Mouse (Mus musculus) midbrain, embryonic 15.5 days (tissue): ENCODE measurements at regions not wholly inside any gene's neighbourhood (a gene's known extent, or its start where the extent isn't known, plus 50 kb on each side); places are given as distances from the start of the nearest gene placed in this dataset.

Experiments
- ATAC-seq: fragments of 200-750 bp; cut with Nextera tagmentation; replicated peaks from 2 replicates; pipeline ENCODE4 v1.8.0; 2017; ENCODE audit warnings: moderate TSS enrichment
- H3K27ac ChIP-seq: fragments of 300-500 bp; sonication (generic); 2 replicates; pipeline ENCODE4 v1.5.1; 2015; ENCODE audit warnings: mild to moderate bottlenecking, inconsistent platforms
- H3K27me3 ChIP-seq: fragments of 300-500 bp; sonication (generic); replicated peaks from 2 replicates; pipeline ENCODE4 v1.6.1; 2015; ENCODE audit warnings: inconsistent platforms
- H3K36me3 ChIP-seq: fragments of 300-500 bp; sonication (generic); replicated peaks from 2 replicates; pipeline ENCODE4 v1.6.1; 2015; ENCODE audit warnings: inconsistent platforms
- H3K4me1 ChIP-seq: fragments of 300-500 bp; sonication (generic); 2 replicates; pipeline ENCODE4 v1.6.1; 2015; ENCODE audit warnings: inconsistent platforms
- H3K4me2 ChIP-seq: fragments of 300-500 bp; sonication (generic); 2 replicates; pipeline ENCODE4 v1.6.1; 2015; ENCODE audit warnings: inconsistent platforms, mild to moderate bottlenecking, moderate library complexity
- H3K4me3 ChIP-seq: fragments of 300-500 bp; sonication (generic); 2 replicates; pipeline ENCODE4 v1.5.1; 2015; ENCODE audit warnings: mild to moderate bottlenecking, inconsistent platforms
- H3K9ac ChIP-seq: fragments of 300-500 bp; sonication (generic); 2 replicates; pipeline ENCODE4 v1.6.1; 2015; ENCODE audit warnings: mild to moderate bottlenecking, inconsistent platforms
- H3K9me3 ChIP-seq: fragments of 300-500 bp; sonication (generic); 2 replicates; pipeline ENCODE4 v1.6.1; 2016; ENCODE audit warnings: inconsistent platforms
- WGBS: fragments of 180-500 bp; shearing (Covaris S2); methylation state at CpG from one replicate; pipeline ENCODE4 v1.1.7; 2015; ENCODE audit warnings: mixed read lengths; 5-methylcytosine and 5-hydroxymethylcytosine counted together

GRCm38 (mm10) chr1:19881193-19881592, 672.5 kb downstream of the Tfap2b start:
- Histone ChIP-seq H3K27ac (no peak overlapping the region), H3K4me2 (peak overlapping the region; percentile 33; the same call in 1 of the 2 replicates), H3K36me3 (no peaks in the 10 kb centered on the region), H3K4me3 (no peak overlapping the region; the same call in 1 of the 2 replicates), H3K4me1 (0 out of 2 replicates have a peak, but pooled peaks cover 4% of the 10 kb centered on the region), H3K9me3 (no peaks in the 10 kb centered on the region), H3K27me3 (no peaks in the 10 kb centered on the region), H3K9ac (no peak overlapping the region)
- 43% methylated on average over 8 of the region's 8 CpGs for WGBS
- ATAC-seq, result peak; percentile 58; the same call in 1 of the 2 replicates

DNA sequence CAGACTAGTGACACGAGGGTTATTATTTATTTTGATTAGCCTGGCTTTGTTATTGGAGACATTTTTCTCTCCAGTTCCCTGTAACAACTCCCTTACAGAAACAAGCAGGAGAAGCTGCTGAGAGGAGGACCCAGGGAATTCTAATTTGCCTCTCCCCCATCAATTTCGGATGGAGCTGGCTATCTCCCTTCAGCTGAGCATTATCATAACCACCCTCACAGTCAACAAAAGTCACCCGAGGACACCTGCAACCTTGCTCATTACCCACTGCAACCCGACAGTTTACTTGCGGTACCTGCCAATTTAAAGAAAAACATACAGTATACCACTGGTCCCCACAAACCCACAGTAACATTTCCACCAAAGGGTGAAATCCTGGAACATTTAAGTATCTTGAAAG, 690.7 kb downstream of the Tfap2b start:
- Histone ChIP-seq H3K27me3 (no peaks in the 10 kb centered on the region), H3K4me3 (no peak overlapping the region), H3K36me3 (no peaks in the 10 kb centered on the region), H3K9ac (no peak overlapping the region), H3K4me1 (peaks cover 15% of the 10 kb centered on the region), H3K4me2 (no peak overlapping the region), H3K27ac (peak overlapping the region; percentile 62), H3K9me3 (no peaks in the 10 kb centered on the region)
- 21% methylated on average over 5 of the region's 5 CpGs for WGBS
- ATAC-seq, result peak; percentile 74

DNA sequence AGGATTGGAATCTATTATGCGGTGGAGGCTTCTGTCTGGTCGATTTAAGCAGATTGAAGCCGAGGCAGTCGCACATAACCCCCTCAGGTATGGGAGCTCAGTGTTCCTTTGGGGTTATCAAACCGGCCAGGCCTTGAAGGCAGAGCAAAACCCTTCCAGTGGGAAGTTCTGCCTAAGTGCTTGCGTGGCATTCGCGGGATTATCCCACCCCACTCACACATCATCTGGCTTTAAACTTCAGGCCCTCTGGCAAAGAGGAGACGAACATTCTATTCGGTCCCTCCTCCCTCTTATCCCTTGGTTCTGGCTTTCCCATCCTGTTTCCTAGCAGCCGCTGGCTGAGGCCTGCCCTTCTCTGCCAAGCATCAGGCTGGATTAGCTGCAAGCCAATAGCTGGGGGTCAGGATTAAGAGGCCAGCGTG, 691.2 kb downstream of the Tfap2b start:
- H3K4me1 ChIP-seq, result peaks cover 15% of the 10 kb centered on the region
- no peaks in the 10 kb centered on the region for H3K27me3 ChIP-seq
- 6% methylated on average over 12 of the region's 12 CpGs for WGBS
- peak overlapping the region; percentile 62 for H3K27ac ChIP-seq
- no peak overlapping the region for H3K9ac ChIP-seq
- no peak overlapping the region for H3K4me3 ChIP-seq
- no peaks in the 10 kb centered on the region for H3K36me3 ChIP-seq
- ATAC-seq, result peak; percentile 92
- no peak overlapping the region for H3K4me2 ChIP-seq
- H3K9me3 ChIP-seq, result no peaks in the 10 kb centered on the region

DNA sequence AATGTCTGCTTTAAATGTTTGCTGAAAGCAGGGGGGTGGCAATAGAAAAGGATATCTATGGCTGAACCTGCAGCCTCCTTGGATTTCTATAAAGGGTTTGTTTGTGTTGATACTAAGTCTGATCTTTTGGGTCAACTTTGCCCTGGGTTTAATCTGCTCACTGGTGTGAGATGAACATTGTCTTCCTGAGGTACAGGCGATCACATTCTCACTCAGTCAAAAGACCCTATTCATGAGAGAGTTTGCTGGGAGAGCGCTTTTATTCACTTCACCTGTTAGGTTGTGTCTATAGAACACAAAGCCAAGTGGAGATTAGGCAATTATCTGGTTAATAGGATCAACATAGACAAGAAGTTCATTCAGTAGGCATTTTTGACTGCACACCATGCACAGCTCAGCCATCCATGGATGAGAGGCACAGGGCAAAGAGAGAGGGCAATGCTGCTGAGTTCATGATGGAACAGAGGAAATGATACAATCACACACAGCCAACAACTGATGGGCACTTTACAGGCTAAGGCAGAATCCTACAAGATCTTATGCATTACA, 692.3 kb downstream of the Tfap2b start:
- 21% methylated on average over 2 of the region's 2 CpGs for WGBS
- 0 out of 2 replicates have a peak overlapping the region, but pooled peaks have one; percentile 9 for H3K27ac ChIP-seq
- H3K9ac ChIP-seq, result no peak overlapping the region
- no peaks in the 10 kb centered on the region for H3K9me3 ChIP-seq
- no peaks in the 10 kb centered on the region for H3K27me3 ChIP-seq
- no peak overlapping the region for H3K4me2 ChIP-seq
- peak; percentile 41; the same call in 1 of the 2 replicates for ATAC-seq
- no peaks in the 10 kb centered on the region for H3K36me3 ChIP-seq
- no peak overlapping the region for H3K4me3 ChIP-seq
- H3K4me1 ChIP-seq, result peaks cover 15% of the 10 kb centered on the region

- no peaks in the 10 kb centered on the region for H3K36me3 ChIP-seq
- H3K9me3 ChIP-seq, result no peaks in the 10 kb centered on the region
- H3K4me1 ChIP-seq, result no peaks in the 10 kb centered on the region
- H3K4me2 ChIP-seq, result no peak overlapping the region
- H3K9ac ChIP-seq, result no peak overlapping the region
- H3K4me3 ChIP-seq, result no peak overlapping the region
- ATAC-seq, result no peak; the same call in 1 of the 2 replicates
- no peaks in the 10 kb centered on the region; the same call in 1 of the 2 replicates for H3K27me3 ChIP-seq
- H3K27ac ChIP-seq, result no peak overlapping the region
- 19% methylated on average over 2 of the region's 2 CpGs for WGBS
These were observed 703.6 kb downstream of the Tfap2b start for GRCm38 (mm10) chr1:19912194-19912846.

GRCm38 (mm10) chr1:19918762-19919161, 699.1 kb downstream of the Pkhd1 start:
- 87% methylated on average over 4 of the region's 4 CpGs for WGBS
- Histone ChIP-seq H3K27ac (no peak overlapping the region), H3K4me3 (no peak overlapping the region), H3K4me2 (no peak overlapping the region), H3K9me3 (no peaks in the 10 kb centered on the region), H3K36me3 (no peaks in the 10 kb centered on the region), H3K9ac (no peak overlapping the region), H3K27me3 (no peaks in the 10 kb centered on the region; the same call in 1 of the 2 replicates), H3K4me1 (no peaks in the 10 kb centered on the region)
- no peak for ATAC-seq

- no peak overlapping the region for H3K4me3 ChIP-seq
- ATAC-seq, result no peak
- no peaks in the 10 kb centered on the region for H3K9me3 ChIP-seq
- WGBS, result 87% methylated on average over 1 of the region's 1 CpGs
- H3K9ac ChIP-seq, result no peak overlapping the region
- H3K4me1 ChIP-seq, result no peaks in the 10 kb centered on the region
- H3K27me3 ChIP-seq, result no peaks in the 10 kb centered on the region; the same call in 1 of the 2 replicates
- H3K36me3 ChIP-seq, result no peaks in the 10 kb centered on the region
- H3K27ac ChIP-seq, result no peak overlapping the region
- no peak overlapping the region for H3K4me2 ChIP-seq
These were observed 690.7 kb downstream of the Pkhd1 start for GRCm38 (mm10) chr1:19927192-19927591.

DNA sequence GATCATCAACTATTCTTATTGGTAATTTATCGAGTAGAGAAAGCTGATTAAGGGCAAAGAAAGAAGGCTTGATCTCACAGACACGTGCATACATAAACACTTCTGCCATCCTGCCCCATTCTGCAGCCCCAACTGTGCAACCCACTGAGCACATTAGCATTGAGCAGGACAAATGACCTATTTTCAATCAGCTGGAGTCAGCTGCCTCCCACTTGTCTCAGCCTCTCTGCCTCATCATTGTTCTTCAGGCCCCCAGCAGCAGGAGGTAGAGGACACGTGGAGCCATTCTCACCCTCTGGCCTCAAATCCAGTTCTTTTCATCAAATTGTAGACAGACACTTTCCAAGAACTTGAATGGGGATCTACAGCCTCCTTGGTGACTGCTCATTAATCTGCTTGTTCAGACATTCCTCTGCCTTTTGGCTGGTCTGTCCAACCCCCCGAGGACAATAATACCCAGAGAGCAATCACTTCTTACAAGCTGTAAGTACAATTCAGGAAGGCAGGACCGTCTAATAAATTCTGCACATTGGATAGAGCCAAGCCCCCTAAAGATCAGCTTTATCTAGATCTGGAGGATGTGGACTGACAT, 690.0 kb downstream of the Pkhd1 start:
- ATAC-seq, result 0 out of 2 replicates have a peak, but pooled peaks have one; percentile 60
- no peaks in the 10 kb centered on the region for H3K9me3 ChIP-seq
- H3K9ac ChIP-seq, result no peak overlapping the region
- H3K4me1 ChIP-seq, result no peaks in the 10 kb centered on the region
- no peak overlapping the region for H3K4me2 ChIP-seq
- no peaks in the 10 kb centered on the region; the same call in 1 of the 2 replicates for H3K27me3 ChIP-seq
- H3K27ac ChIP-seq, result no peak overlapping the region
- no peaks in the 10 kb centered on the region for H3K36me3 ChIP-seq
- 6% methylated on average over 5 of the region's 5 CpGs for WGBS
- H3K4me3 ChIP-seq, result no peak overlapping the region

DNA sequence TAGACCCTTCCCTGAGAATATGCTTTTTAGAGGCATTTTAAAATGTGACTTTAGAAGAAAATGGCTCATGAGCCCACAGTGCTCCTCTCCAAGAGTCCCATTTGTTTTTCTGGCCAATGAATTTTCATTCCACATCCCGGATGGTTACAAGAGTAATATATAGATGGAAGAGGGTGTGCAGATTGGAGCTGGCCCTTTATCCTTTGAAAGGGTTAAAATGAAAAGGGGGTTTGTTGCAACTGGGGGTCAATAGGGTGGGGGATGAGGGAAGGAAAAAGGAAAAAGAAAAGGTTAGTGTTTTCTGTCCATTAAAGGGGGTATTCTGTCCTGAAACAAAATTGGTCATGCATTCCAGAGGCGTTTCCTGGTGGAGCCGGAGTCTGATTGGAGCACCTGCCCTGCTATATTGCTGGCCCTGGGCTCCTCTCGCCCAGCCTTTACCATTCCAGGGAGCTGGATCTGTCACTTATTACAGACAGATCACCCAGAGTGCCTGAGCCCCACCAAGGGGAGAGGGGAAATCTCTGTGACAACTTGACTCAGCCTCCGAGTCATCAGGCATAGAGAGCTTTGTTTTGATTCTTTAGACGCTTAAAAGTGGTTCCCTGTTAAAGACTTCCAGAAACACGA, 666.7 kb downstream of the Pkhd1 start:
- no peaks in the 10 kb centered on the region for H3K9me3 ChIP-seq
- no peaks in the 10 kb centered on the region for H3K36me3 ChIP-seq
- no peak overlapping the region for H3K27ac ChIP-seq
- H3K9ac ChIP-seq, result no peak overlapping the region
- H3K27me3 ChIP-seq, result no peaks in the 10 kb centered on the region
- no peak overlapping the region for H3K4me3 ChIP-seq
- peak; percentile 87 for ATAC-seq
- 15% methylated on average over 7 of the region's 7 CpGs for WGBS
- peaks cover 8% of the 10 kb centered on the region; the same call in 1 of the 2 replicates for H3K4me1 ChIP-seq
- peak overlapping the region; percentile 27; the same call in 1 of the 2 replicates for H3K4me2 ChIP-seq

- peak; percentile 66 for ATAC-seq
- peaks cover 8% of the 10 kb centered on the region; the same call in 1 of the 2 replicates for H3K4me1 ChIP-seq
- H3K27me3 ChIP-seq, result no peaks in the 10 kb centered on the region
- H3K9me3 ChIP-seq, result no peaks in the 10 kb centered on the region
- no peaks in the 10 kb centered on the region for H3K36me3 ChIP-seq
- 9% methylated on average over 8 of the region's 8 CpGs for WGBS
- H3K4me3 ChIP-seq, result no peak overlapping the region
- H3K27ac ChIP-seq, result no peak overlapping the region
- H3K4me2 ChIP-seq, result peak overlapping the region; percentile 27; the same call in 1 of the 2 replicates
- H3K9ac ChIP-seq, result no peak overlapping the region
These were observed 666.1 kb downstream of the Pkhd1 start for GRCm38 (mm10) chr1:19951680-19952248.

GRCm38 (mm10) chr1:19973364-19973763, 644.5 kb downstream of the Pkhd1 start:
- H3K4me3 ChIP-seq, result no peak overlapping the region
- no peaks in the 10 kb centered on the region for H3K9me3 ChIP-seq
- no peak overlapping the region for H3K27ac ChIP-seq
- H3K9ac ChIP-seq, result no peak overlapping the region
- no peaks in the 10 kb centered on the region for H3K36me3 ChIP-seq
- no peak overlapping the region for H3K4me2 ChIP-seq
- H3K4me1 ChIP-seq, result no peaks in the 10 kb centered on the region
- H3K27me3 ChIP-seq, result peaks cover 5% of the 10 kb centered on the region; the same call in 1 of the 2 replicates
- 38% methylated on average over 4 of the region's 4 CpGs for WGBS
- peak; percentile 96 for ATAC-seq

- Histone ChIP-seq H3K27ac (no peak overlapping the region), H3K4me3 (no peak overlapping the region), H3K4me2 (no peak overlapping the region), H3K9ac (no peak overlapping the region), H3K27me3 (peaks cover 5% of the 10 kb centered on the region; the same call in 1 of the 2 replicates), H3K4me1 (no peaks in the 10 kb centered on the region), H3K36me3 (no peaks in the 10 kb centered on the region), H3K9me3 (no peaks in the 10 kb centered on the region)
- ATAC-seq, result no peak
- 68% methylated on average over 2 of the region's 2 CpGs for WGBS
These were observed 643.9 kb downstream of the Pkhd1 start for GRCm38 (mm10) chr1:19973981-19974380.
